Mouse (Mus musculus) cerebellum, adult 2 months (tissue): Measurements from ENCODE around the gene Scaf11.

Source experiments
- CTCF ChIP-seq: fragments of 200-500 bp; IDR thresholded peaks from 2 replicates; pipeline ENCODE4 v1.5.1; 2011; ENCODE audit warnings: low read depth, mild to moderate bottlenecking, control low read depth, low read length, moderate library complexity, borderline replicate concordance; ENCODE audit not compliant: insufficient read depth
- POLR2A ChIP-seq: fragments of 200-500 bp; IDR thresholded peaks from 2 replicates; pipeline ENCODE4 v1.6.1; 2011; ENCODE audit warnings: low read length, control low read depth, borderline replicate concordance; ENCODE audit not compliant: insufficient read depth

DNA sequence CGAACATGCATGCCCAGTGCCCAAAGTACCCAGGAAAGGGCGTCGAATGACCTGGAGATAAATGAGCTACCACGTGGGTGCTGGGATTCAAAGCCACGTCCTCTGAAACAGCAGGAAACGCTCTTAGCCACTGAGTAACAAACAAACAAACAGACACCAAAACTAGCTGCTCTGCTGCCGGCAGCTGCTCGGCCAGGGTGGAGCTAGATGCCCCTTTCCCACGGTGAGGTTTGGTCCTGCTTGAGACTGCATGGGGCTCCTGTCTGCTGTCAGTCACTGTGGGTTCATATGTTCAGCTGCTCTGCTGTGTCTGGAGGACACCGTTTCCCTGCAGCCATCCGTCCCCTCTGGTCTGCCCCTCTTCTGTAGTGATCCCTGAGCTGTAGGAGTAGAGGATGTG lies 78.4 kb downstream of the Scaf11 start:
- no peak for TF ChIP-seq CTCF
- TF ChIP-seq POLR2A: no peak
